Mouse (Mus musculus) adrenal gland, adult 2 months (tissue): ENCODE measurements at regions not wholly inside any gene's neighbourhood (a gene's known extent, or its start where the extent isn't known, plus 50 kb on each side); places are given as distances from the start of the nearest gene placed in this dataset.

Source experiments
- DNase-seq: peaks from one replicate; pipeline ENCODE4 v3.0.0; 2021

DNA sequence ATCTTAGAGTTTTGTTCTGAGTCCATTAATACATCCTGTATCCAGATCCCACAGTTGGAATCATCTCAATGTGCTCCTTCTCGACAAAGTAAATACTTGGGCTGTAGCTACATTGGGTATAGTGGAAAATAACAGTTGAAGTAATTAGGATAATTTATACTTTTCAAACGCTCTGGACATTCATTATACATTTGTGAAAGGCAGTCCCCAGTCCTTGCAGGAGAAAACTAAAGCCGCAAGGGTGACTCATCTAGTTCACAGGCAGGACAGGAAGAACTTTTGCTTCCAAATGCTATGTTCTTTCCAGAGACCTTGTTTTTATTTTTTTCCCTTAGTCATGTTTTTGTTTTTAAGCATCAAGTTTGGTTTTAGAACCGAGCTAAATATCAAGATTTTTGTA is 218.8 kb downstream of the Gpr37 start:
- DNase-seq, result peak; percentile 32

DNA sequence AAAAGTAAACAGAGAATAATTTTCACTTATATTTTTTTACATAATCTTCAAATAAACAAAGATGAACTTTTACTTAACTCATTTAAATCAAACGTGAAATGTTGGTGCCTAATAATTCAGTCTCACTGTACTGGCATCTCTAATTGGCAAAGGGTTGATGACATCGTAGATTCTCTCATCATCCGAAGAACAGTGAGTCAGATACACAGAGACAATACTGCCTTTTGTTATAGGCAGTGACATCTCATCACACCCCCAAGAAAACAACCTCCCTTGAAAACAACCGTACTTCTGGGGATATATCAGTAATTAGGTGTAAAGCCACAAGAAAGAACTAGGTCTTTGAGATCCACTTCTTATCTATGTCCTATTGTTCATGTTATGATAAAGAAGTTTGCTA is 227.5 kb downstream of the Gpr37 start:
- no peak for DNase-seq

DNA sequence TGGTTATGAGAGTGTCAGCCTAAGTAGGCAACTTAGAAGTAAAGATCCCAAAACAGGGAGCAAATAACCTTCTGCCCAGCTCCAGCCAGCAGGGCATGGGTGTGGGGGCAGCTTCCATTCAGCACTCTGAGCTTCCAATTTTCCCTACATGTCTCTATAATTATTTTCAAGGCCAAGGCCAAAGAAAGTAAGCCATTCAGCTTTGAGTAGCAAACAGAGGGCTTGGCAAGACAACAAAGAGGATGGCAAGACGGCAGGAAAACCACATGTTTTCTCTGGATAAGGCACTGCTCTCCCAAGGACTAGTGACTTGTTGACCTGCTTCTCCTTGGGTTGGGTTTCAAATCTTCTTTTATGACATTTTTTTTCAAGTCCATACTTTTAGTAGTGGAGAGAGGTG is 240.1 kb downstream of the Gpr37 start:
- DNase-seq, result peak; percentile 73

DNA sequence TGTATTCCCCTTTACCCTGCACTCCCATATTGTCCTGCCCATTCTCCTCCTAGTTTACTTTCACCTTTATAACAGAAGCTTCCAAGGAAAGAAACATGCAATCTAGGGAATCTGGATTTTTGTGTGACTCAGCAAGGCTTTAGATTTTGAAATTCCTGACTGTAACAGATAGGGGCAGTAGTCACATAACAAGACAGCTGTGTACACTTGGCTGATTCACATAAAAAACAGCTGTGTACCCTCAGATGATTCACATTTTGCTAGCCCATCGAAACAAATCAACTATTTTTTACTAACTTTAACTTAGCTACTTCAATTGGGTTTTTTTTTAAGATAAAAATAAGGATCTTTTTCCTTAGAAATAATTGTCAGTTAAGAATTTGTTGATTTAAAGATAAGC is 240.6 kb downstream of the Gpr37 start:
- DNase-seq, result peak; percentile 29

DNA sequence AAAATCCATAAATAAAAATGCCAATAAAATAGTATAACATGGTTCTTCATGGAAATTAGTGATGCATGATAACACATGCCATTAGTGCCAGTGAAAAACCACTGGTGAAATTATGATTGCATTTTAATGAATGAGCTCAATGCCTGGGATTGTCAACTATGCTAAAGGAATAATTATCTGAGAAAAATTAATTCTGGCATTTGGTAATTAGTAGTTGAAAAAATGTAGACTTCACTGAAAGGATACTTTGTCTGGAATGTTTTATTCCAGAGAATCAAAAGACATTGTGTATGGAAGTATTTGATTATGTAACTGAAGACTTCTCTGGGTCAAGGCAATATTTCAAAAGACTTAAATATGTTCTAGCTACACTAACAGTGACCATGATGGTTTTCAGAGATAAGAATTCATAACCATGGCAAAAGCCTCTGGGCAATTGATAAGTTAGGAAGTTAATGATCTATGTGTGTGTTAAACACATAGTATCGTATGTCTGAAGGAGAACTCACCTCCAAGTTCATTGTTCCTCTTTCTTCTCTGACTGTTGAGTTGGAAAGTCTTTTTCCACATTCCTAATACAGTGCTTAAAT is 245.1 kb downstream of the Gpr37 start:
- DNase-seq, result no peak

DNA sequence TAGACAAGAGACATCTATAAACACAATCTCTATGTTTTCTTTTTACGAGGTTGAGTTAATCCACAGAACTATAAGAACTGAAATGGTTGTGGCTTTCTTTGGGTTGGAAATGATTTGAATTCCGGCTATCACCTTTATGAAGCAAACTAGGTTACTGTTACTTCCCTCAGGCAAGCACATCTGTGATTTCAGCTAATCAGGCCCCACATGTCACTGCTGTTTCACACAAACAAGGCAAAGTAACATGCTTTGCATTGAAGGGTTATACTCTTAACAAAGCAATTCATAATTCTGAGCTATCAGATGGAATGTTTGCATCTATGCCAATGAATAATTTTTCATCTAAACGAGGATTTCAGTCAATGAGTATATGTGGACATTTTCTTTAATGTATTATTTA is 246.4 kb downstream of the Gpr37 start:
- DNase-seq, result no peak

DNA sequence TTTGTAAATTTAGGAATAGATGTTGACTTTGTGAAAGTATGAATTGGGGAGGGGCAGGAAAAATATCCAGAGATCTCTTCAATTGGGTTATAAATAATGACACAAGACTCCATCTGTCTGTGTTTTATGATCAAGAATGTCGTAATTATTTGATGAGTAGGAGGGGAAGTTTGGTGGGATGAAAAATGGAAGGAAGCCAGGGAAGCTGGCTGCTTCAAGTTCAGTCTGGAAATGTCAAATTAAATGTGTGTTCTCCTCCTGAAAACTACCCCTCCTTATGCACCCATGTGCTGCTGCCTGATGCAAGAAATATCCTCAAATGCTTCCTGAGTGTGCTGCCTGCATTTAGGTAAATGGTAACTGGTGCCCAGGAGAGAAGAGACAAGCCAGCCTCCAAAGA is 246.8 kb downstream of the Gpr37 start:
- DNase-seq, result no peak

DNA sequence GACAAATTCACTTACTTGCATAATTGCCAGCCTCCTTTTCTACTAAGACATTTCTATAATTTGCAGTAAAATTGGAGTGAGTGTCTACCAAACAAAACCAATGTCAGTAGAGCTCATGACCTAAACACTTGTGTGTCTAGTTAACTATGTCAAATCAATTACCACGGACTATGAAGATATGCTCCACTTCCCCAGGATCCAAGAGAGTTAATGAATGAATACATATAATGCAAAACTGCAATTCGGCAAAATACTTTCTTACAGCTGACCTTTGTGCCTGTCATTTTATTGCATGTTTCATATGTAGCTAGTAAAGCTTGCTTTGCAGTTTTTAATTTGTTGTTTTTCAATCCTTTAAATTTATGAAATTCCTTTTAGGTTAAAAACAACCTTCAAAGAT is 248.4 kb downstream of the Gpr37 start:
- no peak for DNase-seq

DNA sequence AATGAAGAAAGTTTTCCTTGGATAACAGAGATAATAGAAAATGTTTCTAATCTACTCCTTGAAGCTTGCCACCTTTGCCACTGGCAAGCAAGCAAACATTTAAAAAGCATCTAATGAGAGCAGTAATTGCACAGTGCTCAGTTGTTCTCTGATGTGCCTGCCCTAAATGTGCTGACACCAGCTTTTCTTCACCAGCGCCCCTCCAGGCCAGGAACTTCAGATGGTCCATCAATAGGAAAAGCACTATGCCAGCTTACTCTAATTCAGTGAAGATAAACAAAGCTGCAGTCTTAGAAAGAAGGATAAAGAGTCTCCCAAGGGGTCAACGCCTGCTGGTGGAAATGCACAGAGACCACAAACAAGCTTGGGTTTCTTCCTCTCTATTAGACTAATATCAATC is 252.7 kb downstream of the Gpr37 start:
- no peak for DNase-seq

DNA sequence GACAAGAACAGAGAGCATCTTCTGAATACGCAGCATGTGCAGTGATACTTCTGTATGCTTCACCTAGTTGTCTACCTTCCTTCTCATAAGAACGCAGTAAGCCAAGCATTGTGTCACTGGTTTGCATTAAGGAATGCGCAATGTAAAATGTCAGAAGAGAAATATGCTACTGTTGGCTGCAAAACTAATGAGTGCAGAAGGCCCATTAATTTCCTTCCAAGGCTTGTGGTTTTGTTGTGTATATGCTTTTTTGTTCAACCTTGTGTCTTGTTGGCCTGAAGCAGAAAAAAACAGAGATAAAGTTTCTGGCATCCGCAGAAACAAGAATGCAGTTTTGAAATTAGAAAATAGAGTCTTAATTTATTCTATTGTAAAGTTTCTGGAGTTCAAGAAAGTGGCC is 261.5 kb downstream of the Gpr37 start:
- no peak for DNase-seq

DNA sequence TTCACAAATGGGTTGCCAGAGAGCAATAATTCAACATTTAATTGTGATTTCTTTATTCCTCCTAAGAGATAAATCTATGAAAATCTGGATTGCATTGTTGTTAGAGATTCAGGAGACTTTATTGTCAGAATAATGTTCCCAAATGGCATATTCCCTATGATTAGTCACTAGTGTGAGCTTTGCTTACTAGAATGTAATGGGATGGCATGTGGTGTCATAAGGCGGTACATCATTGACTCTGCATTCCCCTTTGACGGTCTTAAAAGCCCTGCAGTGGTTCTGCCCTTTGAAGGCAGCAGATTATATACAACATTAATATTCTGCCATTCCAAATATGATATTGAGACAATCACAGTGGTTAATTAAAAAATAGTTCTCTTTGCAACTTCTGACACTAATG is 271.7 kb downstream of the Gpr37 start:
- no peak for DNase-seq

DNA sequence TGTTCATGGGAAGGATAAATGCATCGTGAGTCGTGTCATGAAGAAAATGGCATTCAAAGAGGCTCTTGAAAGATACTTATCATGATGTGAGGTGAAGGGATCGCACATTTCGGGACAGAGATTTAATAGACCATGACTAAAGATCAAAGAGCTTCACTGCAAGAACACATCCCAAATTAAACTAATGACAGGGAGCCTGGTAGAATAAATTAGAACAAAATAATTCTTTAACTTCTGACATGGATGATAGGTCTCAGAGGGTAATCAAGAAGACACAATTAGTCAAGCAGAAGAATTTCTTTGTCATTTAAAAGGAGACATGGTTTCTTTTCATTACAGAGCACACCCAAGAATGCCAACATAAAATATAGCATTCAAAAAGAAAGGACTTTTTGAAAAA is 300.7 kb downstream of the Gpr37 start:
- no peak for DNase-seq
